Mouse (Mus musculus) embryonic facial prominence, embryonic 12.5 days (tissue): Measurements from ENCODE around the gene Samhd1. TPM values are rescaled to one million over a fixed set of nuclear protein-coding genes. Genes with fewer than 3 reads are reported as not detected.

Experiments
- ATAC-seq: fragments of 200-750 bp; cut with Nextera tagmentation; 2 replicates; pipeline ENCODE4 v1.8.0; 2017; ENCODE audit not compliant: insufficient number of reproducible peaks, insufficient read depth, low FRiP score, low TSS enrichment
- H3K27ac ChIP-seq: fragments of 300-500 bp; sonication (generic); 2 replicates; pipeline ENCODE4 v1.5.1; 2016; ENCODE audit warnings: mild to moderate bottlenecking
- H3K27me3 ChIP-seq: fragments of 300-500 bp; sonication (generic); 2 replicates; pipeline ENCODE4 v1.6.1; 2016; ENCODE audit warnings: mild to moderate bottlenecking, moderate library complexity
- H3K36me3 ChIP-seq: fragments of 300-500 bp; sonication (generic); 2 replicates; pipeline ENCODE4 v1.6.1; 2016; ENCODE audit warnings: mild to moderate bottlenecking
- H3K4me1 ChIP-seq: fragments of 300-500 bp; sonication (generic); 2 replicates; pipeline ENCODE4 v1.6.1; 2016
- H3K4me2 ChIP-seq: fragments of 300-500 bp; sonication (generic); replicated peaks from 2 replicates; pipeline ENCODE4 v1.6.1; 2016; ENCODE audit warnings: mild to moderate bottlenecking, moderate library complexity
- H3K4me3 ChIP-seq: fragments of 300-500 bp; sonication (generic); 2 replicates; pipeline ENCODE4 v1.5.1; 2016; ENCODE audit warnings: mild to moderate bottlenecking
- H3K9ac ChIP-seq: fragments of 300-500 bp; sonication (generic); 2 replicates; pipeline ENCODE4 v1.6.1; 2016; ENCODE audit warnings: mild to moderate bottlenecking, moderate library complexity
- H3K9me3 ChIP-seq: fragments of 300-500 bp; sonication (generic); 2 replicates; pipeline ENCODE4 v1.6.1; 2016; ENCODE audit warnings: mild to moderate bottlenecking, moderate library complexity
- WGBS: fragments of 180-500 bp; shearing (Covaris S2); methylation state at CpG from one replicate; pipeline ENCODE4 v1.1.7; 2016; 5-methylcytosine and 5-hydroxymethylcytosine counted together
- polyA plus RNA-seq: library from polyadenylated mRNA; unstranded; fragments of >200 nt; fragmentation: Nextera tagmentation; extraction: Ambion mirVana; gene quantifications from 2 replicates; pipeline ENCODE4 v1.2.1, GENCODE M21; 2016

Samhd1 gene
- polyA plus RNA-seq, 1 experiment from 2014 or later, result 26.9 TPM

DNA sequence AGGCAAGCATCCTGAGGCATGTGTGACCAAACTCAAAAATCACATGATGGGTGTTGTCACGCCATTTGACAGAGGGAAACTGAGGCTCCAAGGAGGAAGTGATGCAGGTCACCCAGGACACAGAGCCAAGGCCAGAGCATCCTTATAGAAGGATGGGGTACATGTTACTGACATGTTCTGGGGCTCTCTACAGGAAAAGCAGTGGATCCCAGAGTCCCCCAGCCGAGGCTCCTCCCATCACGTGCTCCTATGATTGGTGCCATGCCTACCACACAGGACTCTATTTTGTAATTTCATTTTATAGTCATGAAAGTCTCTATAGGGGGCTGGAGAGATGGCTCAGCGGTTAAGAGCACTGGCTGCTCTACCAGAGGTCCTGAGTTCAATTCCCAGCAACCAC lies 77.3 kb downstream of the Samhd1 start:
- Histone ChIP-seq H3K4me2 (no peak overlapping the region), H3K9ac (no peak overlapping the region), H3K9me3 (no peaks in the 10 kb centered on the region), H3K27ac (peak overlapping the region; percentile 85), H3K4me1 (peaks cover 22% of the 10 kb centered on the region), H3K27me3 (no peaks in the 10 kb centered on the region), H3K36me3 (peaks cover 48% of the 10 kb centered on the region), H3K4me3 (no peak overlapping the region)
- WGBS, result 85% methylated on average over 4 of the region's 4 CpGs
- no peak for ATAC-seq

DNA sequence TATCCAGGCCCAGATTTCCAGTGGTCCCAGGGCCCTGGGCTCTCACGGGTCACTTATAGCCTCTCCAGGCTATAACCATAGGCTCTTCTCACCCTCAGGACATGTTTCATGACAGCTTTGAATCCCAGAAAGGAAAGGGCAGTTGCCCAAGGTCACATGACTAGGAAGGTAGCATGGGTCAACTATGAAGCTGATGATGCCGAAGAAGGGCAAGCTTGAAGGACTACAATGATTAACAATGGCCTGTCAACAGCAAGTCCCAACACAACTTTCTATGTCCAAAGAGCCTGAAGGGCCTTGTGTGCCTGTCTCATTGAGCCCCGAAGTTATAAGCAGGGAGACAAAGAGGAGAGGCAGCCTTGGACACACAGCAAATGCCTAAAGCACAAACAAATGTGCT lies 77.9 kb downstream of the Samhd1 start:
- ATAC-seq, result no peak
- Histone ChIP-seq H3K36me3 (peaks cover 54% of the 10 kb centered on the region), H3K27ac (0 out of 2 replicates have a peak overlapping the region, but pooled peaks have one; percentile 50), H3K9me3 (no peaks in the 10 kb centered on the region), H3K9ac (no peak overlapping the region), H3K4me3 (no peak overlapping the region), H3K4me2 (no peak overlapping the region), H3K27me3 (no peaks in the 10 kb centered on the region), H3K4me1 (peaks cover 17% of the 10 kb centered on the region)
- WGBS, result 93% methylated on average over 3 of the region's 3 CpGs

DNA sequence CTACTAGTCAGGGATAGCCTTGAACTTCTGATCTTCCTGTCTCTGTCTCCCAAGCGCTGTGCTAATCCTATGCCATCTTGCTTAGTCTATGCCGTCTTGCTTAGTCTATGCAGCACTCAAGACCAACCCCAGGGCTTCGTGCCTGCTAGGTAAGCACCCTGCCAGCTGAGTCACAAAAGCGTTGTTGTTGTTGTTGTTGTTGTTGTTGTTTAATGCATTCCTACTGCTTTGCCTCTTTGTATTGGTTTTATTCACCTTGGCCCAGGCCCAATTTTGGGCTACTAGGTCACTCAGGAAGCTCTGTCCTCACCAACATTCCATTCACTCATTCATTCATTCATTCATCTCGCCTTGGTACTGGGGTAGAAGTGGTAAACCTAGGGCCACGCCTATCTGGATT lies 79.3 kb downstream of the Samhd1 start:
- peaks cover 64% of the 10 kb centered on the region for H3K36me3 ChIP-seq
- H3K27ac ChIP-seq, result no peak overlapping the region
- no peak for ATAC-seq
- H3K9me3 ChIP-seq, result no peaks in the 10 kb centered on the region
- H3K4me2 ChIP-seq, result no peak overlapping the region
- no peak overlapping the region for H3K4me3 ChIP-seq
- H3K27me3 ChIP-seq, result no peaks in the 10 kb centered on the region
- 91% methylated on average over 6 of the region's 6 CpGs for WGBS
- peaks cover 15% of the 10 kb centered on the region for H3K4me1 ChIP-seq
- no peak overlapping the region for H3K9ac ChIP-seq

DNA sequence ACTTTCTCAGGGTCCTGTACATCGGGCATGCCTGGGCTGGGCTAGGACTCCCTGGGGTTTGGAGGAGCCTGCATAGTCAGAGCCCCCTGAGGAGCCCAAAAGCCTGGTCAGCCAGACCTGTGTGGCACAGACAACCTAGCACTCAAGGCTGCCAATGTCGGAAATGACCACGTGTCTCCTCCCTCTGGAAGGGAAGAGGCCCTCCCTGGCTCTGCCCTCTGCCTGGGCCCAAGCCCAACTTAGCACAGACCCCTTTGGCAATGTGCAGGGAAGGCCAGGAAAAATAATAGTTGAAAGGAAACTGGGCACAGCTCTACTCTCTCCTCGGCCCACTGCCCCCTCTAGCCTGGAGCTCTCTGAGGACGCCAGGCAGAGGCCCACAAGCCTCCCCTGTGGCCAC lies 80.2 kb downstream of the Samhd1 start:
- peaks cover 15% of the 10 kb centered on the region for H3K4me1 ChIP-seq
- no peaks in the 10 kb centered on the region for H3K9me3 ChIP-seq
- H3K9ac ChIP-seq, result no peak overlapping the region
- peaks cover 63% of the 10 kb centered on the region for H3K36me3 ChIP-seq
- H3K4me3 ChIP-seq, result no peak overlapping the region
- 69% methylated on average over 5 of the region's 5 CpGs for WGBS
- H3K27me3 ChIP-seq, result no peaks in the 10 kb centered on the region
- H3K27ac ChIP-seq, result 0 out of 2 replicates have a peak overlapping the region, but pooled peaks have one; percentile 9
- no peak overlapping the region for H3K4me2 ChIP-seq
- ATAC-seq, result no peak

DNA sequence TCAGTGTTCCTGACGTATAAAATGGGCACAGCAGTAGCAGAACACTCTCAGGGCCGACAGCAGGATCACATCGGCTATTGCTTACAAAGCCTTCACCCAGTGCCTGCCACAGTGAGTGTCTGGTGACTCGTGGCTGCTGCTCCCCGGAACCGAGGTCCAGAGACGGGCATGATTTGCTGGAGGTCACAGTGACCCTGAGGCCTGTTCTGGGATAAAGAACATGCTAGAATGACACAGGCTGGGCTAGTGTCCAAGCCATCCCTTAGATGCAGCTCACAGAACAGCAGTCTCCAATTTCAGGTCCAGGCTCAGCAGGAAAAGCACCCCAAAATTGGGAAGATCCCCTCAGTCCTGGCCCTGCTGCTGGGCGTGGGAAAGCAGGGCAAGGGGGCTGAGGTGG lies 80.8 kb downstream of the Samhd1 start:
- no peak overlapping the region for H3K9ac ChIP-seq
- peaks cover 64% of the 10 kb centered on the region for H3K36me3 ChIP-seq
- no peak for ATAC-seq
- H3K4me2 ChIP-seq, result no peak overlapping the region
- no peak overlapping the region for H3K4me3 ChIP-seq
- no peaks in the 10 kb centered on the region for H3K27me3 ChIP-seq
- H3K9me3 ChIP-seq, result no peaks in the 10 kb centered on the region
- H3K27ac ChIP-seq, result no peak overlapping the region
- 87% methylated on average over 8 of the region's 8 CpGs for WGBS
- H3K4me1 ChIP-seq, result peaks cover 11% of the 10 kb centered on the region

DNA sequence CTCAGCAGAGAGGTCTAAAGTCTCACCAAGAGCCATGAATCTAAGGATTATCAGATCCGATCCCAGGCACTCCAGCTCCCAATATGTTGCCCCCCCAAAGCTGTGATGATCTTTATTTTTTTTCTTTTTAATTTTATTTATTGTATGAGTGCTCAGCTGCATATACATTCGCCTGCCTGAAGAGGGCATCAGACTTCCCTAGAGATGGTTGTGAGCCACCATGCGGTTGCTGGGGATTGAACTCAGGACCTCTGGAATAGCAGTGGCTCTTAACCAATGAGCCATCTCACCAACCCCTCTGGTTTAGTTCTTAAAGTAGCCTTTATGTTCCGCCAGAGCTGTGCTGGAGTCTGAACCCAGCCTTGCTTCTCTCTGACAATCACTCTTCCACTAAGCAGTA lies 81.3 kb downstream of the Samhd1 start:
- H3K9me3 ChIP-seq, result no peaks in the 10 kb centered on the region
- peaks cover 68% of the 10 kb centered on the region for H3K36me3 ChIP-seq
- ATAC-seq, result no peak
- no peak overlapping the region for H3K4me2 ChIP-seq
- no peaks in the 10 kb centered on the region for H3K27me3 ChIP-seq
- H3K9ac ChIP-seq, result no peak overlapping the region
- no peak overlapping the region for H3K4me3 ChIP-seq
- 74% methylated on average over 4 of the region's 4 CpGs for WGBS
- H3K27ac ChIP-seq, result no peak overlapping the region
- H3K4me1 ChIP-seq, result peaks cover 7% of the 10 kb centered on the region; the same call in 1 of the 2 replicates

DNA sequence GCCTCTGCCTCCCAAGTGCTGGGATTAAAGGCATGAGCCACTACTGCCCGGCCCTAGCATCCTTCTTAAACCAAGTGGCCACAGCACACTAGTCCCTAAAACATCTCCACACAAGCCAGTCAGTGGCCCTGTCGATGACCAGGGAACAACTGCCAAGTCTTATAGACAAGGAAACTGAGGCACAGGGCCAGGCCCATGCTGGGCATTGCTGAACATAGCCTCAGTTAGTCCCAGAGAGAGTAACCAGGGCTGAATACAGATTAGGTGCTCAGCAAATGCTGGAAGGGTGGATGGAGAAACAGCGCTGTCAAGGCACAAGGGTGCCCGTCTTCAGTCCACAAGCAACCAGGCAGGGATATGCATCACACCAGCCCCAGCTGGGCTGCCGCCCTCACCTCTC lies 81.9 kb downstream of the Samhd1 start:
- Histone ChIP-seq H3K4me3 (no peak overlapping the region), H3K4me2 (no peak overlapping the region), H3K4me1 (peaks cover under 1% of the 10 kb centered on the region; the same call in 1 of the 2 replicates), H3K9me3 (no peaks in the 10 kb centered on the region), H3K9ac (no peak overlapping the region), H3K36me3 (peaks cover 74% of the 10 kb centered on the region), H3K27me3 (no peaks in the 10 kb centered on the region), H3K27ac (no peak overlapping the region)
- WGBS, result 93% methylated on average over 5 of the region's 5 CpGs
- ATAC-seq, result no peak

DNA sequence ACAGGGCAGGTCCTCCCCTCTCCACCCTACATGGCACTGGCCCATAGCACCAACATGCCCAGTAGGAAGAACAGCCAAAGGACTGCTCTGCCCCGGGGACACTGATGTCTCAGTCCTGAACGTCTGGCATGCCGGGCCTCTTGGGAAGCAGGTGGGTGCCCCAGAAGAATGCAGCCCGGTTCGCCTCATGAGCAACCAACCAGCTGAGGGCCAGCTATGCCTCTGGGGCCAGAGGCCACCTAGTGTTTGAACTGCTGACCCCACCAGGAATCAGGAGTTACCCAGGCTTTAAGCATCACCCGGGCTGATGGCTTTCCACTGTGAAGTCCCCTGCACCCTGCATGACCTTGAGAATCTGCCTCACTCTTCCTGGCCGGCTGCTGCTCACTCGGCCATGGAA lies 82.6 kb downstream of the Samhd1 start:
- 81% methylated on average over 8 of the region's 8 CpGs for WGBS

DNA sequence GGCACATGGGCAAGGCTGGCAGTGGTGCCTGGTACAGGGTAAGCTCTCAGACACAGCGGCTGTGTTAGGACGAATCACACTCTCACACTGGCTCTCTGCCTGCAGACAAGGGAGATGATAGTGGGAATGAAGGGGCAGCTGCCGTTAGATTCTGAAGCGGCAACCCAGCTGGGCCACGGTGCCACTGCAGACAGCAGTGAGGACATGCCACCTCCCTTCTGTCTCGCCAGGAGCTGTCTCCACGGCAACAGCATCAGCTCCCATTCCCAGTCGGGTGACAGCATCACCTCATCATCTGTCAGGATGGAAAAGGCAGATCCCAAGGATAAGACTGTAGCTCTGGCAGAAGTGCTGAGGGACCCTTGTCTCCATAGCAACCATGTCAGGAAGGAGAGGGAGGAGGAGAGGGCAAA lies 85.2 kb downstream of the Samhd1 start:
- Histone ChIP-seq H3K4me3 (no peak overlapping the region), H3K9me3 (no peaks in the 10 kb centered on the region), H3K27me3 (no peaks in the 10 kb centered on the region), H3K9ac (no peak overlapping the region), H3K27ac (no peak overlapping the region), H3K4me1 (no peaks in the 10 kb centered on the region), H3K36me3 (peaks cover 84% of the 10 kb centered on the region), H3K4me2 (no peak overlapping the region)
- WGBS, result 81% methylated on average over 8 of the region's 8 CpGs
- ATAC-seq, result no peak

More for the DNA sequence above, 82.6 kb downstream of the Samhd1 start:
- H3K9ac ChIP-seq, result no peak overlapping the region
- no peak for ATAC-seq
- H3K36me3 ChIP-seq, result peaks cover 74% of the 10 kb centered on the region
- H3K4me2 ChIP-seq, result no peak overlapping the region
- no peaks in the 10 kb centered on the region for H3K27me3 ChIP-seq
- H3K27ac ChIP-seq, result no peak overlapping the region
- no peak overlapping the region for H3K4me3 ChIP-seq
- no peaks in the 10 kb centered on the region for H3K9me3 ChIP-seq
- H3K4me1 ChIP-seq, result no peaks in the 10 kb centered on the region

DNA sequence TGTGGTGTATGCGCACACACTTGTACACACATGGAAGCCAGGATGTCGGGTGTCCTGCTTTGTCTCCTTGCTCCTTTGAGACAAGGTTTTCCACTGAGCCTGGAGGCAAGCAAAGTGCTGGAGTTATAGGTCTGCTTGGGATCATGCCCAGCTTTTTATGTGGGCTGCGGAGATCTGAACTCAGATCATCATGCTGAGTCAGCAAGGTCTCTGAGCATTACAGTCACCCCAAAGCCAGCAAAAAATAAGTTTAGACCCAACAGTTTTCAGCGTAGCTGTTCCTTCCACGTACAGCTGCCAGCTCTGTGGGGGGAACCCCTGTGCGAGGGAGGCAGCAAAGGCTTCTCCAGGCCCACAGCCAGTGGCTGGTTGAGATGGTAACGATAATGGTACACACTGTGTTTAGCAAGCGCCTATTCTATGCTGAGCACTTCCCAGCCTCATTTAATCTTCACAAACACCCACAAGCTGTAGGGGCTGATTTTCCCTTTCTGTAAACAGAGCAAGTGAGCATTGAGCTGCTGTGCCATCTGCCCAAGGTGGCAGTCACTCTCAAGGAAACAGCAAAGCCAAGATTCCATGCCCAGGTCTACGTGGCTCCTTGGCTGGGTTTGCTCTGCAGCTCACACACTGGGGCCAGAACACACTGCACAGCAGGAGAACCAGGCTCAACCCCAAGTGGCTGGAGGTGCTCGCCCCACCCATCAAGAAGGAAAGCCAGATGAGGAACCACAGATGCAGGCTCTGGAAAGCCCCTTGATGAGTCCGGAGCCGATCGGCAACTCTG lies 86.5 kb downstream of the Samhd1 start:
- Histone ChIP-seq H3K4me3 (no peak overlapping the region), H3K27me3 (no peaks in the 10 kb centered on the region), H3K36me3 (peaks cover 82% of the 10 kb centered on the region), H3K27ac (no peak overlapping the region), H3K9me3 (no peaks in the 10 kb centered on the region), H3K9ac (0 out of 2 replicates have a peak overlapping the region, but pooled peaks have one; percentile 7), H3K4me1 (no peaks in the 10 kb centered on the region), H3K4me2 (no peak overlapping the region)
- 93% methylated on average over 13 of the region's 13 CpGs for WGBS
- no peak for ATAC-seq
